Mouse (Mus musculus) embryonic stem cell, embryonic (primary cell): ENCODE results near the gene Vmn1r115.
"Not testable (repeated sequence)": the region's sequence is repeated elsewhere in the genome, so short reads cannot be mapped to it uniquely, and the experiment has no call there.

Experiments
- CTCF ChIA-PET, 4 experiments: fragments of 300-600 bp in 2 of 4; fragments of 350-600 bp in 2 of 4; sonication (Branson Sonifier 250); formaldehyde crosslinking; loops; one replicate each; lab custom pipeline; 2022; ENCODE audit warnings: inconsistent platforms in 2 of 4; lab: Charles Lee
- POLR2A ChIA-PET, 4 experiments: fragments of 300-600 bp in 2 of 4; fragments of 350-600 bp in 2 of 4; sonication (Branson Sonifier 250); formaldehyde crosslinking; loops; one replicate each; lab custom pipeline; 2022; ENCODE audit warnings: antibody characterized with exemption in 4 of 4, inconsistent platforms in 1 of 4; lab: Charles Lee

Gene Vmn1r115

GRCm38 (mm10) chr7:20844885-20845284, at the start of gene Vmn1r115:
Gene Vmn1r115 (minus strand): TSS chr7:20844985.
- CTCF ChIA-PET, POLR2A ChIA-PET: not testable (repeated sequence)

GRCm38 (mm10) chr7:20884021-20884420, 39.2 kb upstream of the Vmn1r115 start, which contains the start of gene Vmn1r117:
Gene Vmn1r117 (minus strand): TSS chr7:20884121.
- POLR2A ChIA-PET, CTCF ChIA-PET: not testable (repeated sequence)

GRCm38 (mm10) chr7:20871956-20872355, 27.2 kb upstream of the Vmn1r115 start, which contains the start of gene Vmn1r116:
Gene Vmn1r116 (plus strand): TSS chr7:20872256.
- POLR2A ChIA-PET, CTCF ChIA-PET: not testable (repeated sequence)

GRCm38 (mm10) chr7:20812086-20812485, 32.7 kb downstream of the Vmn1r115 start, which contains the start of gene Vmn1r114:
Gene Vmn1r114 (minus strand): TSS chr7:20812186.
- CTCF ChIA-PET, POLR2A ChIA-PET: not testable (repeated sequence)
